Mouse (Mus musculus): ENCODE results near the gene Pou6f2.

Pou6f2 gene

DNA sequence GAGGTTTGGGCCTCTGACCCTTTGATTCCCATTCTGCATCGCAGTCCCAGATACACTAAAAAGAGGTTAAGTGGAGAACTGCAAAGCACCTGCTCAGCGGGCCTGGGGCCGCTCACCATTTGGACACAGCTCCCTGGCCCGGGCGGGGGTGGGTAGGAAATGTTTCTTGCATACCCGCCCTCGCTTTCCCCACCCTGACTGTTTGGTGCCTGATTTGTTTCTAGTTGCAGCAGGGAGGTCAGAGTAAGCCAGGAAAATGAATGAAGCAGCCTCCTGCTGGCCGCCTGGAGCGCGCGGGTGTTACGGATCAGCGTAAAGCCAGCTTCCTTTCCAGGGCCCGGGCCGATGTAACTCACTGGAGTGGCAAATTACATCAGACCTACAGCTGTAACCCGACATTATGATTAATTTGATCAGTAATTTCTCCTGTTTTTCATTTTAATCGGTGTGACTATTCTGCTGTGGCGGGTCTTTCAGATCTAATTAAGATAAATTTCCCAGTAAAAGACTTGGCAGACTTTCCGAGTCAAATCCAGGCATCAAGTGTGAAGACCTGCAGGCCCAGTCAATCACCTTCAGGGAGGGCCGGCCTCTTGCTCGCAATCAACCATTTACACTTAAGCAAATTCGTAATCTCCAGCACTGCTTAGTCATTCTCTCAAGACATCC, 178.8 kb downstream of the Pou6f2 start:
- DNase-seq (ENCODE audit: extremely low spot score), result peak; percentile 55

DNA sequence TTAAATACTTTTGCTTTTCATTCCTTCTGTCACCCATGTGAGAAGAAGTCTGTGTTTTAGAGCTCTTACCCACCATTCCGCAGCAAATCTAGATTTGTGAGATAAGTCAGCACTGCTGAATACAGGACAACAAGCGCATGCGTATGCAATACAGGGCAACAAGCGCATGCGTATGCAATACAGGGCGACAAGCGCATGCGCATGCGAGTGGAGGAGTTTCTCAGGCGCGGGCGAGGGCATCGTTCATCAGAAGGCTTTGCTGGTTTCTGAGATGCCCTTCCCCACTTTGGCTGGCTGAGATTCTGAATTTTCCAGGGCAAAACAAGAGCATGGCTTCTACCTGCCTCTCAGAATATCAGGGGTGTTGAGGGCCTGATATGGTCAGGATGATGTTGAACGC, 186.2 kb downstream of the Pou6f2 start:
- DNase-seq (ENCODE audit: extremely low spot score), result no peak

DNA sequence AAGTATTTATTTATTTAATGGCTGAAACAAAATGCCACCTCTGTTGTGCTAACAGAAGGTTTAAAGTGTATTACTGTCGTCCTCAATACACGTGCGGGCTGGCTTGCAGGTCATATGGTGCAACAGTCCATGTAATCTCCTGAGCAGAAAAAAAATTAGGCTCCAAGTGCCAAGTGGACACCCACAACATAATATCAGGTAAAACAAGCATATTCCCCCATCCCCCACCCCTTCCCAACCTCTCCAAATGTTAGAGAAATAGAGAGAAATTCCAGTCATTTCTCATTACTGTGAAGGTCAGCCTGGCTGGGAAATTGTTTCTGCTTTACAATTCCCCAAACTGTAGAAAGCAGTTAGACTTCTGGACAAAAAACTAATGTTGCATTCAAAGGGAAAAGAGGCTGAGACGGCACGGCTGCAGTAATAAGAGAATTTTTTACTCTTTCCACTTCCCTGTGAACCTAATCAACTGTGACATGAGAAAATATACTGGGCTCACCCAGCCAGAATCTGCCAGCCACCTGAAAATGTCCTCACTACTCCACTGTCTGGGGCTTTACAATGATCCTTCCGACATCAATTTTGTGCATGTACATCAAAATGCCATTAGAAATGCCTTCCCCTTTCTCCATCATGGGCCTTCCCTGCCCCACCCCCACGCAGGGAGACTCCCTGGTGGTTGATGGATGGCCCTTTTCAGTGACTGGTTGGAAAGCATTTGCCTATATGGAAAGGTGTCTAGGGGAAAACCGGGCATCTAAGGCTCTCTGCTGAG, 192.8 kb downstream of the Pou6f2 start:
- peak; percentile 25 for DNase-seq (ENCODE audit: extremely low spot score)

DNA sequence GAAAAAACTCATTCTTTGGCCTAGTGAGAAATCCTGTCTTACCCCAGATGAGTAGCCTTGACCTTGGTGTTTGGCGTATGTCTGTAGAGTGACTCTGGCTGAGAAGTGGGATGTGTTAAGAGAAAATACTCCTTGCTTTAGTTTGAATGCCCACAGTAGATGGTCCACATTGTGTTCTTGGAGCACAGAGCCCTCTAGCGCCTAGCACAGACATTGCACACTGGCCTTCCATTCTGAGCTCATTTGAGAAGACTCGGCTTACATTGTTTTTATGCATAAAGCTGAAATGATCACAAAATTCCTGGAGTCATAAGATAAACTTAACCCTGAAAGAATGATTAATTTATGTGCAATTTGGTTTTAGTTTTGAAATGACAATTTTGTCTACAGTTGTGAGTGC, 223.5 kb downstream of the Pou6f2 start:
- DNase-seq (ENCODE audit: extremely low spot score), result peak; percentile 28

GRCm38 (mm10) chr13:18173021-18173420, 224.5 kb downstream of the Pou6f2 start:
- no peak for DNase-seq (ENCODE audit: extremely low spot score)

GRCm38 (mm10) chr13:18172334-18172733, 225.2 kb downstream of the Pou6f2 start:
- no peak for DNase-seq (ENCODE audit: extremely low spot score)

GRCm38 (mm10) chr13:18164182-18164581, 233.3 kb downstream of the Pou6f2 start:
- DNase-seq (ENCODE audit: extremely low spot score), result no peak

GRCm38 (mm10) chr13:18160566-18160965, 236.9 kb downstream of the Pou6f2 start:
- no peak for DNase-seq (ENCODE audit: extremely low spot score)

- DNase-seq (ENCODE audit: extremely low spot score), result no peak
Observed at GRCm38 (mm10) chr13:18153949-18154582, 243.4 kb downstream of the Pou6f2 start.

DNA sequence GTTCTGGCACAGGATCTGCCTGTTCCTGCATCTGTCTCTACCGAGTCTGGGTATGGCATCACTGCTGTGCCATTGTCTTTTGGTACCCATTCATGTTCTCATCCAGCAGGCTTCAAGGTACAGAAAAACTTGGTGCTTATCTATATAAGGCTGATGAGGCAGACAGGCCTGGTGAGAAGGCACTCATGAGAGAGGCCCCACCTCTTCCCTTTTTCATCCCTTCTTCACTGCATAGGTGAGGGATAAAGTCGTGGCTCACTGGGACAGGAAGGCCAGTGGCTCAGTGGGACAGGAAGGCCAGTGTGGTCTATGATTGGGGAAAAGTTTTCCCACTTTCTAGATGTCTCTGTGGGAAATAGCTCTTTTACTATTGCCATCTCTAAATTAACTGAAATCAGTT, 263.8 kb downstream of the Pou6f2 start:
- no peak for DNase-seq (ENCODE audit: extremely low spot score)

DNA sequence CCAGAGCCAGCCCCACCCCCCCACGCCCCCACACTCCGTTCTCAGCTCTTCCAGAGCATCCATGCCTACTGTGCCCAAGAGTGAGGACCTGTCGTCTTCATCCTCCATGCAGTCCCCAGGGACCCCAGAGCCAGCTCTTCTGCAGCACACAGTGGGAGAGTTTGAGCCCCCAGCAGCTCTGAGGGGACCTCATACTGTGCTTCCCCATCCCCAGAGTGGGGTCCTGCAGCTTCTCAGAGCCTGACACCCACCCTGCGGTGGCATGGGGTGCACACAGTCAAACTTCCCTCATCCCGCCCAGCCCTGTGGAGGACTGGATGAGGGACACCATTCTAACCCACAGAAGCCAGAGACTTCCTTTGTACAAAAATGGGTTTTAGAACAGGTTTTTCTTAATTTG, 264.3 kb downstream of the Pou6f2 start:
- DNase-seq (ENCODE audit: extremely low spot score), result no peak

DNA sequence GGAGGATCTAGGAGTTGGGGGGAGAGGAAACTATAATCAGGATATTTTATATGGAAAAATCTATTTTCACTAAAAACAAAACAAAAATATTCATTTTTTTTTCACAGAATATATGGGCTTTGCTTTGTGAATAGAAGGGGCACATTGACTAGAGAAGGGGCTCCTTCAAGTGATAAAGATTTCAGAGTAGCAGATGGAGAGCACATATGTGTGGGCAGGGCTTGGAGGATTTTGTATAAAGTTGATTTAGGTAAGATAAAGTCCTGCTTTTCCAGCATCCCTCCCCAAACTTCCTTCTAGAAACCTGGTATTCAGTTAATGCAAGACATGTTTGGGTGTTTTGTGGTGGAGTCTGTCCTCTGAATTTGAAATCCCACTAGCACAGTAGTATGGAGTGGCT, 266.2 kb downstream of the Pou6f2 start:
- DNase-seq (ENCODE audit: extremely low spot score), result no peak

DNA sequence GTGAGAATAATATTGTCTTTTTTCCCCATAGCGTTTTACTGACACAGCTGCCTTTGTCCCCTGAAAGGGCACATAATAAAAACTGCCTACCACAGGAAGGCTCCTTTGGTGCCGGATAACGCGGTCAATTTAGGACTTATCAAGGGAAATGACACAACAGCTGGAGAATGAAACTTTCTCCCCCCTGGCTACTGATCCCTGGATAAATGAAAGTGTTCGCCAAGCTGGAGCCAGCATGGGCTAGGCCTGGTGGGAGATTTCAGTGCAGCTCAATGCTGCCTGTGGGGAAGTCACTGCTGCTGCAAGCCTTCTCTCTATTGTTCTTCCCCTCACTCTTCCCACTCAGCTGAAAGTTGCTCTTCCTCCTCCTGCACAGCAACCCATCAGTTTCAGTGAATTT, 267.8 kb downstream of the Pou6f2 start:
- DNase-seq (ENCODE audit: extremely low spot score), result peak; percentile 7

DNA sequence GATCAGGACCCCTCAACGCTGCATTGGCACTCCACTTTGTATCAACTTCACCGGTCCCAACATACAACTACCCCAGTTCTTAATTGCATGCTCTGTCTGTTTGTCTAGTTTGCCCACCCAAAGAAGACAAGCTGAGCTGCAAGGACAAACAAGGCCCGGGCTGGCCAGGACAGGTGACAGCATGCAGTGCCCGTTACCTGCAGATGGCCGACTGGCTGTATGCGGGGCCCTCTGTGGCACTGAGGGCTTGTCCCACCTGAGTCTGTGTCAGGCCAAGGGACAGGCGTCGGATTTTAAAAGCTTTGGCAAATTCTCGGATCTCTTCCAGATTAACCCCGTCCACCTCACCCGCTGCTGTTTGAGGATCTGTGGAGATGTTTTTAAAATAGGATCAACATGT, 268.7 kb downstream of the Pou6f2 start:
- DNase-seq (ENCODE audit: extremely low spot score), result no peak

GRCm38 (mm10) chr13:18128053-18128452, 269.4 kb downstream of the Pou6f2 start:
- DNase-seq (ENCODE audit: extremely low spot score), result no peak

- no peak for DNase-seq (ENCODE audit: extremely low spot score)
Observed at GRCm38 (mm10) chr13:18126111-18126510, 271.4 kb downstream of the Pou6f2 start.

- no peak for DNase-seq (ENCODE audit: extremely low spot score)
Observed at GRCm38 (mm10) chr13:18125226-18126000, 272.1 kb downstream of the Pou6f2 start.

DNA sequence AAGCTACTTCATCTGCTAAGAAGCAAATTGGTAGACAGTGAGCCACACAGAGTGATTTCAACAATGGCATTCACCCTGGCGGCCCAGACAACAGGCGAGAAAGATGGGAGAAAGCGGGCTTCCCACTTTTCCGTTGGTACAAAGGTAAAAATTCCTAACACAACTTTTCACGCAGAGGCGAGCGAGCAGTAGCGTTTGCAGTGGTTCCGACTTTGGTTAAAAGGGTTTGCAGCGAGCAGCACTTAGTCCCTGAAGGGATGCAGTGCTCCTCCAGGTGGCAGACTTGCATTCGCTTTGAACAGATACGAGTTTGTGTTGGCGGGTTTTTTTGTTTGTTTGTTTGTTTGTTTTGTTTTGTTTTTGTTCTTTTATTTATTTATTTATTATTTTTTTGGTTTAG, 273.1 kb downstream of the Pou6f2 start:
- DNase-seq (ENCODE audit: extremely low spot score), result peak; percentile 28

GRCm38 (mm10) chr13:18120406-18120805, 277.1 kb downstream of the Pou6f2 start:
- DNase-seq (ENCODE audit: extremely low spot score), result no peak

DNA sequence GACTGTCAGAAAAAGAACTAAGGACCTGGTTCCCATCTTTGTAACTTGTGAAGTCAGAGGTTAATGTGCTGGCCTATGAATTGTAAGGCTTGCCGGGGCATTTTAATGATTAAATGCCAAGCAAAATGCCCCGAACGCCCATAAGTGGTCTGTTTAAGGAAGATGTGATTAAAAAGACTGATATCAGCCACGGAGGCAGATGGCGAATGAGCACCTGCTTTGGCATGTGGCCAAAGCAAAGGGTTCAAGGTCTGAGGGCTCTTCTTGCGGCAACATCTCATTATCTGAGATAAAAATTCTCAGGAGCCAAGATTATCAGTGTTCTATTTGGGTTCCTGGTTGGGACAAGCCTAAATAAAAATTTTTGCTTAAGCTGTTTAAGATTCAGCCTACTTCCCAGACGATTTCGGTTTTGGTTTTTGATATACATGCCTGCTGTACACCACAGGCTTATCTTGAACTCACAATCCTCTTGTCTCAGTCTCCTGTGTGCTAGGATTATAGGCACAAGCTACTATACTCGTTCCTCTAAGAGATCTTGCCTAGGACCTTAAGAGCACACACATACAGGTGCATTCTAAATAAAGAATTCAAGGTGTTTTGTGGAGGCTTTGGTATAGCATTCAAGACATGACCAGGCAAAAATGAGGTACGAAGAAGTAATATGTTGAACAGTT, 315.9 kb downstream of the Pou6f2 start:
- no peak for DNase-seq (ENCODE audit: extremely low spot score)
